Mouse (Mus musculus): ENCODE measurements around the gene Fam234a. TPM values are rescaled to one million over a fixed set of nuclear protein-coding genes. Genes with fewer than 3 reads are reported as not detected.

Fam234a gene
- polyA plus RNA-seq, 1 experiment from 2014 or later, result 19.6 TPM

- no peak overlapping the region for H3K4me2 ChIP-seq
- no peaks in the 10 kb centered on the region for H3K9me3 ChIP-seq (ENCODE audit: control insufficient read depth, low read length)
- H3K27ac ChIP-seq (ENCODE audit: low read depth, low read length), result no peak overlapping the region
- no peak for DNase-seq (ENCODE audit: low spot score, missing footprints)
- no peaks in the 10 kb centered on the region for H3K27me3 ChIP-seq (ENCODE audit: control insufficient read depth, insufficient read depth, low read length)
- H3K4me1 ChIP-seq (ENCODE audit: control insufficient read depth, insufficient read depth, low read length), result no peaks in the 10 kb centered on the region
- H3K36me3 ChIP-seq (ENCODE audit: control insufficient read depth, insufficient read depth, low read length), result no peaks in the 10 kb centered on the region
- 91% methylated on average over 1 of the region's 1 CpGs for WGBS
- no peak overlapping the region for H3K4me3 ChIP-seq (ENCODE audit: low read depth, low read length)
- no peak overlapping the region for H3K9ac ChIP-seq (ENCODE audit: low read length)
- no peak for ATAC-seq (ENCODE audit: low FRiP score)
Observed at GRCm38 (mm10) chr17:26162736-26163135, 81.3 kb downstream of the Fam234a start.

Other genes starting within 250 kb of the Fam234a start
- 18.1 and 18.2 TPM in 2 replicates for gene Rab11fip3, start 174.7 kb downstream of the Fam234a start, polyA plus RNA-seq (2014; fragmentation: Nextera tagmentation; extraction: Ambion mirVana)
- gene Decr2, start 153.9 kb downstream of the Fam234a start, polyA plus RNA-seq (2014; fragmentation: Nextera tagmentation; extraction: Ambion mirVana), result 17.0 and 18.1 TPM in 2 replicates
- gene Nme4, start 148.6 kb downstream of the Fam234a start, polyA plus RNA-seq (2014; fragmentation: Nextera tagmentation; extraction: Ambion mirVana), result 51.5 and 57.7 TPM in 2 replicates
- gene Tmem8, start 130.9 kb downstream of the Fam234a start, polyA plus RNA-seq (2014; fragmentation: Nextera tagmentation; extraction: Ambion mirVana), result 1.1 and 1.3 TPM in 2 replicates
- gene Mrpl28, start 120.7 kb downstream of the Fam234a start, polyA plus RNA-seq (2014; fragmentation: Nextera tagmentation; extraction: Ambion mirVana), result 256 and 275 TPM in 2 replicates
- 11.4 and 12.7 TPM in 2 replicates for gene Axin1, start 105.6 kb downstream of the Fam234a start, polyA plus RNA-seq (2014; fragmentation: Nextera tagmentation; extraction: Ambion mirVana)
- gene Pdia2, start 45.2 kb downstream of the Fam234a start, polyA plus RNA-seq (2014; fragmentation: Nextera tagmentation; extraction: Ambion mirVana), result 0.18 and 0.30 TPM in 2 replicates
- gene Rgs11, start 41.3 kb downstream of the Fam234a start, polyA plus RNA-seq (2014; fragmentation: Nextera tagmentation; extraction: Ambion mirVana), result 0.18 and 0.40 TPM in 2 replicates
- gene Arhgdig, start 36.5 kb downstream of the Fam234a start, polyA plus RNA-seq (2014; fragmentation: Nextera tagmentation; extraction: Ambion mirVana), result 5.8 and 6.4 TPM in 2 replicates
- 127 and 137 TPM in 2 replicates for gene Luc7l, start 8.7 kb upstream of the Fam234a start, polyA plus RNA-seq (2014; fragmentation: Nextera tagmentation; extraction: Ambion mirVana)
- 0.18 and 0.46 TPM in 2 replicates for gene Neurl1b, start 170.6 kb upstream of the Fam234a start, polyA plus RNA-seq (2014; fragmentation: Nextera tagmentation; extraction: Ambion mirVana)

Measured in midbrain, embryonic 11.5 days (tissue).